Mouse (Mus musculus): ENCODE measurements around the gene Kcnn3. TPM values are rescaled to one million over a fixed set of nuclear protein-coding genes. Genes with fewer than 3 reads are reported as not detected.

Kcnn3 gene
- 4.4 and 5.0 TPM in 2 replicates for polyA plus RNA-seq (2015; fragmentation: Nextera tagmentation; extraction: Ambion mirVana)

- Histone ChIP-seq H3K4me2 (replicated peaks) (peak within 1 kb of the TSS; percentile 93), H3K27me3 (peaks cover 13% of the 10 kb centered on the region), H3K9ac (replicated peaks) (peak within 1 kb of the TSS; percentile 71), H3K27ac (peak within 1 kb of the TSS; percentile 57), H3K4me1 (replicated peaks) (peaks cover 45% of the 10 kb centered on the region), H3K36me3 (no peaks in the 10 kb centered on the region), H3K9me3 (no peaks in the 10 kb centered on the region), H3K4me3 (replicated peaks) (peak within 1 kb of the TSS; percentile 51)
- under 1% methylated on average over 15 of the region's 15 CpGs for WGBS
- ATAC-seq: peak; percentile 92
Measured at GRCm38 (mm10) chr3:89519894-89520293, at the start of gene Kcnn3. Gene Kcnn3 (plus strand): TSS chr3:89520164.

- no peaks in the 10 kb centered on the region for H3K9me3 ChIP-seq
- H3K36me3 ChIP-seq: peaks cover 28% of the 10 kb centered on the region
- no peak overlapping the region for H3K9ac ChIP-seq (replicated peaks)
- WGBS: 78% methylated on average over 7 of the region's 7 CpGs
- no peaks in the 10 kb centered on the region for H3K27me3 ChIP-seq
- ATAC-seq: no peak
- H3K4me3 ChIP-seq (replicated peaks): no peak overlapping the region
- H3K27ac ChIP-seq: no peak overlapping the region
- H3K4me1 ChIP-seq (replicated peaks): no peaks in the 10 kb centered on the region
- no peak overlapping the region for H3K4me2 ChIP-seq (replicated peaks)
Measured at GRCm38 (mm10) chr3:89472280-89472679, 47.7 kb upstream of the Kcnn3 start.

GRCm38 (mm10) chr3:89473838-89474237, 46.1 kb upstream of the Kcnn3 start:
- no peak overlapping the region for H3K9ac ChIP-seq (replicated peaks)
- no peaks in the 10 kb centered on the region for H3K4me1 ChIP-seq (replicated peaks)
- ATAC-seq: no peak
- H3K4me2 ChIP-seq (replicated peaks): no peak overlapping the region
- peaks cover 13% of the 10 kb centered on the region for H3K36me3 ChIP-seq
- no peaks in the 10 kb centered on the region for H3K9me3 ChIP-seq
- H3K4me3 ChIP-seq (replicated peaks): no peak overlapping the region
- 79% methylated on average over 6 of the region's 6 CpGs for WGBS
- H3K27ac ChIP-seq: no peak overlapping the region
- no peaks in the 10 kb centered on the region for H3K27me3 ChIP-seq

GRCm38 (mm10) chr3:89479055-89479454, 40.9 kb upstream of the Kcnn3 start:
- no peaks in the 10 kb centered on the region for H3K4me1 ChIP-seq (replicated peaks)
- WGBS: 82% methylated on average over 6 of the region's 6 CpGs
- H3K36me3 ChIP-seq: no peaks in the 10 kb centered on the region
- H3K4me3 ChIP-seq (replicated peaks): no peak overlapping the region
- no peak overlapping the region for H3K27ac ChIP-seq
- H3K27me3 ChIP-seq: no peaks in the 10 kb centered on the region
- no peaks in the 10 kb centered on the region for H3K9me3 ChIP-seq
- no peak for ATAC-seq
- no peak overlapping the region for H3K4me2 ChIP-seq (replicated peaks)
- H3K9ac ChIP-seq (replicated peaks): no peak overlapping the region

- Histone ChIP-seq H3K4me1 (replicated peaks) (no peaks in the 10 kb centered on the region), H3K4me2 (replicated peaks) (no peak overlapping the region), H3K36me3 (no peaks in the 10 kb centered on the region), H3K27ac (no peak overlapping the region), H3K9ac (replicated peaks) (no peak overlapping the region), H3K9me3 (no peaks in the 10 kb centered on the region), H3K4me3 (replicated peaks) (no peak overlapping the region), H3K27me3 (peaks cover 5% of the 10 kb centered on the region; the same call in 1 of the 2 replicates)
- WGBS: 43% methylated on average over 2 of the region's 2 CpGs
- no peak for ATAC-seq
Measured at GRCm38 (mm10) chr3:89481488-89481887, 38.5 kb upstream of the Kcnn3 start.

- no peak overlapping the region for H3K27ac ChIP-seq
- no peak overlapping the region for H3K4me2 ChIP-seq (replicated peaks)
- H3K36me3 ChIP-seq: no peaks in the 10 kb centered on the region
- 86% methylated on average over 5 of the region's 5 CpGs for WGBS
- no peak overlapping the region for H3K4me3 ChIP-seq (replicated peaks)
- peaks cover 7% of the 10 kb centered on the region; the same call in 1 of the 2 replicates for H3K27me3 ChIP-seq
- no peaks in the 10 kb centered on the region for H3K9me3 ChIP-seq
- no peak for ATAC-seq
- no peak overlapping the region for H3K9ac ChIP-seq (replicated peaks)
- H3K4me1 ChIP-seq (replicated peaks): no peaks in the 10 kb centered on the region
Measured at GRCm38 (mm10) chr3:89482249-89482648, 37.7 kb upstream of the Kcnn3 start.

- Histone ChIP-seq H3K4me3 (replicated peaks) (no peak overlapping the region), H3K27me3 (peaks cover 9% of the 10 kb centered on the region; the same call in 1 of the 2 replicates), H3K9me3 (no peaks in the 10 kb centered on the region), H3K27ac (no peak overlapping the region), H3K36me3 (no peaks in the 10 kb centered on the region), H3K9ac (replicated peaks) (no peak overlapping the region), H3K4me2 (replicated peaks) (no peak overlapping the region), H3K4me1 (replicated peaks) (no peaks in the 10 kb centered on the region)
- 22% methylated on average over 24 of the region's 24 CpGs for WGBS
- peak; percentile 77 for ATAC-seq
Measured at GRCm38 (mm10) chr3:89484766-89485524, 35.0 kb upstream of the Kcnn3 start.

- WGBS: 85% methylated on average over 8 of the region's 8 CpGs
- no peaks in the 10 kb centered on the region for H3K4me1 ChIP-seq (replicated peaks)
- no peak overlapping the region for H3K4me2 ChIP-seq (replicated peaks)
- no peak overlapping the region for H3K9ac ChIP-seq (replicated peaks)
- H3K27ac ChIP-seq: no peak overlapping the region
- no peak overlapping the region for H3K4me3 ChIP-seq (replicated peaks)
- ATAC-seq: no peak
- peaks cover 9% of the 10 kb centered on the region; the same call in 1 of the 2 replicates for H3K27me3 ChIP-seq
- H3K36me3 ChIP-seq: no peaks in the 10 kb centered on the region
- H3K9me3 ChIP-seq: no peaks in the 10 kb centered on the region
Measured at GRCm38 (mm10) chr3:89486111-89486510, 33.9 kb upstream of the Kcnn3 start.

- 53% methylated on average over 20 of the region's 20 CpGs for WGBS
- no peak overlapping the region for H3K4me3 ChIP-seq (replicated peaks)
- peaks cover 9% of the 10 kb centered on the region; the same call in 1 of the 2 replicates for H3K27me3 ChIP-seq
- H3K36me3 ChIP-seq: no peaks in the 10 kb centered on the region
- no peak overlapping the region for H3K9ac ChIP-seq (replicated peaks)
- H3K9me3 ChIP-seq: no peaks in the 10 kb centered on the region
- ATAC-seq: no peak
- H3K27ac ChIP-seq: no peak overlapping the region
- no peaks in the 10 kb centered on the region for H3K4me1 ChIP-seq (replicated peaks)
- H3K4me2 ChIP-seq (replicated peaks): no peak overlapping the region
Measured at GRCm38 (mm10) chr3:89486916-89487702, 32.9 kb upstream of the Kcnn3 start.

GRCm38 (mm10) chr3:89490790-89491189, 29.2 kb upstream of the Kcnn3 start:
- ATAC-seq: no peak
- no peak overlapping the region for H3K4me2 ChIP-seq (replicated peaks)

GRCm38 (mm10) chr3:89491559-89491958, 28.4 kb upstream of the Kcnn3 start:
- H3K4me1 ChIP-seq (replicated peaks): peaks cover 6% of the 10 kb centered on the region; the same call in 1 of the 2 replicates

More at GRCm38 (mm10) chr3:89490790-89491189, 29.2 kb upstream of the Kcnn3 start:
- H3K27ac ChIP-seq: no peak overlapping the region
- no peaks in the 10 kb centered on the region for H3K9me3 ChIP-seq
- no peak overlapping the region for H3K9ac ChIP-seq (replicated peaks)
- WGBS: 91% methylated on average over 3 of the region's 3 CpGs
- no peak overlapping the region for H3K4me3 ChIP-seq (replicated peaks)
- 0 out of 2 replicates have a peak, but pooled peaks cover 7% of the 10 kb centered on the region for H3K27me3 ChIP-seq
- peaks cover 6% of the 10 kb centered on the region; the same call in 1 of the 2 replicates for H3K4me1 ChIP-seq (replicated peaks)
- H3K36me3 ChIP-seq: no peaks in the 10 kb centered on the region

GRCm38 (mm10) chr3:89492701-89493151, 27.2 kb upstream of the Kcnn3 start:
- H3K27ac ChIP-seq: no peak overlapping the region
- H3K9ac ChIP-seq (replicated peaks): no peak overlapping the region
- no peaks in the 10 kb centered on the region for H3K9me3 ChIP-seq
- H3K4me1 ChIP-seq (replicated peaks): peaks cover 6% of the 10 kb centered on the region; the same call in 1 of the 2 replicates
- H3K4me3 ChIP-seq (replicated peaks): no peak overlapping the region
- no peak overlapping the region for H3K4me2 ChIP-seq (replicated peaks)
- H3K27me3 ChIP-seq: no peaks in the 10 kb centered on the region
- H3K36me3 ChIP-seq: no peaks in the 10 kb centered on the region
- no peak for ATAC-seq
- 49% methylated on average over 8 of the region's 8 CpGs for WGBS

More at GRCm38 (mm10) chr3:89491559-89491958, 28.4 kb upstream of the Kcnn3 start:
- Histone ChIP-seq H3K4me2 (replicated peaks) (no peak overlapping the region), H3K27me3 (0 out of 2 replicates have a peak, but pooled peaks cover 4% of the 10 kb centered on the region), H3K4me3 (replicated peaks) (no peak overlapping the region), H3K27ac (no peak overlapping the region), H3K9me3 (no peaks in the 10 kb centered on the region), H3K36me3 (no peaks in the 10 kb centered on the region), H3K9ac (replicated peaks) (no peak overlapping the region)
- 94% methylated on average over 5 of the region's 5 CpGs for WGBS
- ATAC-seq: no peak
